Mouse (Mus musculus): ENCODE results near the gene Gm28372. TPM values are rescaled to one million over a fixed set of nuclear protein-coding genes. Genes with fewer than 3 reads are reported as not detected.
"Not testable (repeated sequence)": the region's sequence is repeated elsewhere in the genome, so short reads cannot be mapped to it uniquely, and the experiment has no call there.

The Gm28372 gene
- 0.13 TPM in 1 of 2 replicates, not detected in the other for polyA plus RNA-seq (2014; fragmentation: Nextera tagmentation; extraction: Ambion mirVana)

GRCm38 (mm10) chr2:130404939-130405338, at the start of gene Gm28372, which contains the start of gene 1700020A23Rik:
TSS of gene Gm28372 (plus strand) at chr2:130405239.
TSS of gene 1700020A23Rik (plus strand) at chr2:130405259.
- no peaks in the 10 kb centered on the region for H3K9me3 ChIP-seq (ENCODE audit: control insufficient read depth, low read depth, low read length)
- no peaks in the 10 kb centered on the region for H3K36me3 ChIP-seq (ENCODE audit: control insufficient read depth, insufficient read depth, low read length)
- ATAC-seq (ENCODE audit: insufficient number of reproducible peaks, insufficient read depth, low FRiP score, low read depth) = no peak
- no peak within 1 kb of the TSS for H3K9ac ChIP-seq (replicated peaks; ENCODE audit: low read depth, low read length)
- H3K27me3 ChIP-seq (ENCODE audit: control insufficient read depth, insufficient read depth, low read length) = no peaks in the 10 kb centered on the region
- no peak within 1 kb of the TSS for H3K27ac ChIP-seq (ENCODE audit: low read length)
- no peak within 1 kb of the TSS for H3K4me2 ChIP-seq (replicated peaks; ENCODE audit: low read depth, low read length)
- 89% methylated on average over 1 of the region's 1 CpGs for WGBS
- H3K4me1 ChIP-seq (ENCODE audit: control insufficient read depth, insufficient read depth, low read length) = no peaks in the 10 kb centered on the region
- no peak within 1 kb of the TSS for H3K4me3 ChIP-seq (ENCODE audit: low read depth, low read length)

GRCm38 (mm10) chr2:130357551-130357950, 47.5 kb upstream of the Gm28372 start:
- H3K36me3 ChIP-seq (ENCODE audit: control insufficient read depth, insufficient read depth, low read length) = no peaks in the 10 kb centered on the region
- no peak overlapping the region for H3K27ac ChIP-seq (ENCODE audit: low read length)
- WGBS = 94% methylated on average over 5 of the region's 5 CpGs
- H3K9ac ChIP-seq (replicated peaks; ENCODE audit: low read depth, low read length) = no peak overlapping the region
- H3K9me3 ChIP-seq (ENCODE audit: control insufficient read depth, low read depth, low read length) = no peaks in the 10 kb centered on the region
- no peak overlapping the region for H3K4me3 ChIP-seq (ENCODE audit: low read depth, low read length)
- no peak for ATAC-seq (ENCODE audit: insufficient number of reproducible peaks, insufficient read depth, low FRiP score, low read depth)
- H3K4me2 ChIP-seq (replicated peaks; ENCODE audit: low read depth, low read length) = no peak overlapping the region
- H3K4me1 ChIP-seq (ENCODE audit: control insufficient read depth, insufficient read depth, low read length) = no peaks in the 10 kb centered on the region
- H3K27me3 ChIP-seq (ENCODE audit: control insufficient read depth, insufficient read depth, low read length) = peaks cover 23% of the 10 kb centered on the region

- Histone ChIP-seq H3K9ac (replicated peaks; ENCODE audit: low read depth, low read length) (no peak overlapping the region), H3K4me1 (ENCODE audit: control insufficient read depth, insufficient read depth, low read length) (no peaks in the 10 kb centered on the region), H3K27ac (ENCODE audit: low read length) (no peak overlapping the region), H3K4me2 (replicated peaks; ENCODE audit: low read depth, low read length) (no peak overlapping the region), H3K4me3 (ENCODE audit: low read depth, low read length) (no peak overlapping the region), H3K9me3 (ENCODE audit: control insufficient read depth, low read depth, low read length) (no peaks in the 10 kb centered on the region), H3K27me3 (ENCODE audit: control insufficient read depth, insufficient read depth, low read length) (peaks cover 23% of the 10 kb centered on the region), H3K36me3 (ENCODE audit: control insufficient read depth, insufficient read depth, low read length) (no peaks in the 10 kb centered on the region)
- no peak; the same call in 1 of the 2 replicates for ATAC-seq (ENCODE audit: insufficient number of reproducible peaks, insufficient read depth, low FRiP score, low read depth)
- 14% methylated on average over 5 of the region's 5 CpGs for WGBS
These were observed 46.2 kb upstream of the Gm28372 start for GRCm38 (mm10) chr2:130358852-130359251.

- Histone ChIP-seq H3K4me2 (replicated peaks; ENCODE audit: low read depth, low read length) (no peak overlapping the region), H3K27me3 (ENCODE audit: control insufficient read depth, insufficient read depth, low read length) (peaks cover 23% of the 10 kb centered on the region), H3K36me3 (ENCODE audit: control insufficient read depth, insufficient read depth, low read length) (no peaks in the 10 kb centered on the region), H3K4me3 (ENCODE audit: low read depth, low read length) (no peak overlapping the region), H3K9me3 (ENCODE audit: control insufficient read depth, low read depth, low read length) (no peaks in the 10 kb centered on the region), H3K9ac (replicated peaks; ENCODE audit: low read depth, low read length) (no peak overlapping the region), H3K4me1 (ENCODE audit: control insufficient read depth, insufficient read depth, low read length) (no peaks in the 10 kb centered on the region), H3K27ac (ENCODE audit: low read length) (no peak overlapping the region)
- no peak for ATAC-seq (ENCODE audit: insufficient number of reproducible peaks, insufficient read depth, low FRiP score, low read depth)
- WGBS = 5% methylated on average over 14 of the region's 14 CpGs
These were observed 42.5 kb upstream of the Gm28372 start for GRCm38 (mm10) chr2:130362511-130363026.

GRCm38 (mm10) chr2:130365211-130366094, 39.6 kb upstream of the Gm28372 start:
- no peaks in the 10 kb centered on the region for H3K36me3 ChIP-seq (ENCODE audit: control insufficient read depth, insufficient read depth, low read length)
- H3K4me1 ChIP-seq (ENCODE audit: control insufficient read depth, insufficient read depth, low read length) = no peaks in the 10 kb centered on the region
- peak overlapping the region; percentile 26 for H3K4me3 ChIP-seq (ENCODE audit: low read depth, low read length)
- ATAC-seq (ENCODE audit: insufficient number of reproducible peaks, insufficient read depth, low FRiP score, low read depth) = peak; percentile 8; the same call in 1 of the 2 replicates
- no peaks in the 10 kb centered on the region for H3K9me3 ChIP-seq (ENCODE audit: control insufficient read depth, low read depth, low read length)
- peaks cover 17% of the 10 kb centered on the region for H3K27me3 ChIP-seq (ENCODE audit: control insufficient read depth, insufficient read depth, low read length)
- peak overlapping the region; percentile 39 for H3K4me2 ChIP-seq (replicated peaks; ENCODE audit: low read depth, low read length)
- no peak overlapping the region for H3K27ac ChIP-seq (ENCODE audit: low read length)
- WGBS = 10% methylated on average over 28 of the region's 30 CpGs
- 0 out of 2 replicates have a peak overlapping the region, but pooled peaks have one; percentile 6 for H3K9ac ChIP-seq (replicated peaks; ENCODE audit: low read depth, low read length)

- Histone ChIP-seq H3K9ac (replicated peaks; ENCODE audit: low read depth, low read length) (no peak overlapping the region), H3K27me3 (ENCODE audit: control insufficient read depth, insufficient read depth, low read length) (0 out of 2 replicates have a peak, but pooled peaks cover under 1% of the 10 kb centered on the region), H3K4me2 (replicated peaks; ENCODE audit: low read depth, low read length) (no peak overlapping the region), H3K4me1 (ENCODE audit: control insufficient read depth, insufficient read depth, low read length) (no peaks in the 10 kb centered on the region), H3K4me3 (ENCODE audit: low read depth, low read length) (no peak overlapping the region), H3K9me3 (ENCODE audit: control insufficient read depth, low read depth, low read length) (no peaks in the 10 kb centered on the region), H3K27ac (ENCODE audit: low read length) (no peak overlapping the region), H3K36me3 (ENCODE audit: control insufficient read depth, insufficient read depth, low read length) (no peaks in the 10 kb centered on the region)
- no peak for ATAC-seq (ENCODE audit: insufficient number of reproducible peaks, insufficient read depth, low FRiP score, low read depth)
- 53% methylated on average over 4 of the region's 4 CpGs for WGBS
These were observed 37.7 kb upstream of the Gm28372 start for GRCm38 (mm10) chr2:130367386-130367785.

GRCm38 (mm10) chr2:130373026-130373425, 32.0 kb upstream of the Gm28372 start:
- not testable (repeated sequence) for H3K4me2 ChIP-seq (replicated peaks; ENCODE audit: low read depth, low read length); H3K9me3 ChIP-seq (ENCODE audit: control insufficient read depth, low read depth, low read length); H3K27ac ChIP-seq (ENCODE audit: low read length); H3K4me1 ChIP-seq (ENCODE audit: control insufficient read depth, insufficient read depth, low read length); H3K27me3 ChIP-seq (ENCODE audit: control insufficient read depth, insufficient read depth, low read length); H3K36me3 ChIP-seq (ENCODE audit: control insufficient read depth, insufficient read depth, low read length); H3K9ac ChIP-seq (replicated peaks; ENCODE audit: low read depth, low read length); ATAC-seq (ENCODE audit: insufficient number of reproducible peaks, insufficient read depth, low FRiP score, low read depth); H3K4me3 ChIP-seq (ENCODE audit: low read depth, low read length)
- 27% methylated on average over 1 of the region's 1 CpGs for WGBS

GRCm38 (mm10) chr2:130374951-130375350, 30.1 kb upstream of the Gm28372 start:
- Histone ChIP-seq H3K36me3 (ENCODE audit: control insufficient read depth, insufficient read depth, low read length) (no peaks in the 10 kb centered on the region), H3K9ac (replicated peaks; ENCODE audit: low read depth, low read length) (no peak overlapping the region), H3K4me3 (ENCODE audit: low read depth, low read length) (no peak overlapping the region), H3K4me1 (ENCODE audit: control insufficient read depth, insufficient read depth, low read length) (no peaks in the 10 kb centered on the region), H3K27ac (ENCODE audit: low read length) (no peak overlapping the region), H3K4me2 (replicated peaks; ENCODE audit: low read depth, low read length) (no peak overlapping the region), H3K9me3 (ENCODE audit: control insufficient read depth, low read depth, low read length) (no peaks in the 10 kb centered on the region), H3K27me3 (ENCODE audit: control insufficient read depth, insufficient read depth, low read length) (no peaks in the 10 kb centered on the region)
- 81% methylated on average over 4 of the region's 4 CpGs for WGBS
- no peak for ATAC-seq (ENCODE audit: insufficient number of reproducible peaks, insufficient read depth, low FRiP score, low read depth)
